Mouse (Mus musculus) G1E (cell line): Measurements from ENCODE around the gene Pgbd5. TPM values are rescaled to one million over a fixed set of nuclear protein-coding genes. Genes with fewer than 3 reads are reported as not detected.

ENCODE experiments used
- ATAC-seq: 2 replicates; pipeline ENCODE4 v1.8.0; 2016; ENCODE audit warnings: mild to moderate bottlenecking; ENCODE audit not compliant: insufficient number of reproducible peaks, poor library complexity, low FRiP score, severe bottlenecking; ENCODE audit errors: extremely low read depth
- DNase-seq: peaks from one replicate; pipeline ENCODE4 v3.0.0; 2012; ENCODE audit warnings: low spot score
- H3K27me3 ChIP-seq: 2 replicates; pipeline ENCODE4 v1.6.1; 2012; ENCODE audit warnings: mild to moderate bottlenecking, low read length, inconsistent platforms; ENCODE audit not compliant: insufficient read depth
- H3K36me3 ChIP-seq: replicated peaks from 2 replicates; pipeline ENCODE3; 2012; ENCODE audit warnings: mild to moderate bottlenecking, inconsistent platforms
- H3K4me1 ChIP-seq: 2 replicates; pipeline ENCODE4 v1.6.1; 2012; ENCODE audit warnings: low read depth, low read length, inconsistent platforms, mixed read lengths; ENCODE audit not compliant: insufficient read depth
- H3K4me3 ChIP-seq: 2 replicates; pipeline ENCODE4 v1.5.1; 2012; ENCODE audit warnings: low read depth, mild to moderate bottlenecking, inconsistent platforms, low read length, moderate library complexity, mixed read lengths
- H3K9me3 ChIP-seq: replicated peaks from 2 replicates; pipeline ENCODE4 v1.6.1; 2012; ENCODE audit warnings: inconsistent platforms
- CTCF ChIP-seq: IDR thresholded peaks from 2 replicates; pipeline ENCODE4 v1.5.1; 2012; ENCODE audit warnings: low read depth, low read length, inconsistent platforms, mixed read lengths
- GATA1 ChIP-seq: IDR thresholded peaks from 2 replicates; pipeline ENCODE4 v1.6.1; 2012; ENCODE audit warnings: borderline replicate concordance, low read length, inconsistent platforms, mixed read lengths
- GATA2 ChIP-seq: IDR thresholded peaks from 2 replicates; pipeline ENCODE4 v1.6.1; 2012; ENCODE audit warnings: low read depth, low read length, inconsistent platforms, borderline replicate concordance
- POLR2AphosphoS5 ChIP-seq: IDR thresholded peaks from 2 replicates; pipeline ENCODE4 v1.6.1; 2012; ENCODE audit warnings: low read depth, low read length, inconsistent platforms; ENCODE audit not compliant: insufficient replicate concordance
- TAL1 ChIP-seq: conservative IDR thresholded peaks from 2 replicates; pipeline ENCODE4 v1.6.1; 2012; ENCODE audit warnings: low read depth, low read length, inconsistent platforms, mixed read lengths
- polyA plus RNA-seq: library from polyadenylated mRNA; stranded (reverse); fragments of >175 nt; gene quantifications from 2 replicates; pipeline ENCODE4 v1.2.3, GENCODE M21; 2012
- total RNA-seq, 2 experiments: library from RNA; stranded (forward) in 1 of 2; stranded (reverse) in 1 of 2; fragments of 200-1000 nt in 1 of 2; fragments of >200 nt in 1 of 2; fragmentation: Nextera tagmentation in 1 of 2; gene quantifications; 2 replicates each; pipeline ENCODE4 v1.2.3; 2014 to 2017

Pgbd5 gene
- total and polyA plus RNA-seq, 3 experiments, result 0.22 TPM; not detected in 2

DNA sequence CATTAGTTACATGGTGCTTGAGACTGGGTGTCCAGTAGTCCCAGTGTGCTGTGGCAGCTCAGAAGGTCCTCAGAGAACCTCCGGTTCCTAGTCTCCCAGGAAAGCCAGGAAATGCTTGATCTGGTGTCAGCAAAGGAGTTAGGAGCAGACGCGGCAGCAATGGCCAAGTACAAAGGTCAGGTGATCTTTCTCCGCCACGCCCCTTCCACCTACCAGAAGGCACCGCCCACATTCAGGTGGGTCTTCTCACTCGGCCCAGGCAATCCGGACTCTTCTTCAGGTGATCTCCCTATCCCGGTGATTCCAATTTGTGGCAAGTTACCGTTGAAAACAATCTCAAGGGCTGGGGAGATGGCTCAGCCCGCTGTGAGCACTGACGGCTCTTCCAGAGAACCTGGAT, 20.2 kb upstream of the Pgbd5 start:
- Histone ChIP-seq H3K4me1 (no peaks in the 10 kb centered on the region), H3K27me3 (no peaks in the 10 kb centered on the region), H3K9me3 (peaks cover 24% of the 10 kb centered on the region), H3K4me3 (no peak overlapping the region), H3K36me3 (no peaks in the 10 kb centered on the region)
- TF ChIP-seq CTCF, result no peak
- DNase-seq, result no peak
- no peak for ATAC-seq

DNA sequence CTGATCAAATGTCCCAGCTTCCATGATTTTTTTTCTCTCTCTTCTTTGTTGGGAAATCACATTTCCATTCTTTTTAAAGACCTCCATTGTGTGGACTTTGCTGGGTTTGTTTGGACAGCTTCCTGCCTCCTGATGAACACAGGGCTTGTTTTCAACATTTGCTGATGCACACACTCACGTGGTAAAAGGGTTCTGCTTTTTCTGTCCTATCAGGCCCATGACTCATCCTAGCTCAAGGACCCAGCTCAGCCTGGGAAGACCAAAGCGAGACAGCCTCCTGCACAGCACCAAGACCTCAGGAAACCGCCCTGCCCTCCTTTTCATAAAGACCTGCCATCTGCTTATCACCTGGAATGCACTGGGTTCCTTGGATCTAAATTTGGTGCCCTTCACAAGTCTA, 15.9 kb upstream of the Pgbd5 start:
- Histone ChIP-seq H3K4me1 (no peaks in the 10 kb centered on the region), H3K36me3 (no peaks in the 10 kb centered on the region), H3K9me3 (peaks cover 28% of the 10 kb centered on the region), H3K27me3 (no peaks in the 10 kb centered on the region), H3K4me3 (no peak overlapping the region)
- no peak for ATAC-seq
- TF ChIP-seq POLR2AphosphoS5, result no peak
- no peak for TF ChIP-seq GATA1
- no peak for TF ChIP-seq CTCF
- DNase-seq, result no peak

DNA sequence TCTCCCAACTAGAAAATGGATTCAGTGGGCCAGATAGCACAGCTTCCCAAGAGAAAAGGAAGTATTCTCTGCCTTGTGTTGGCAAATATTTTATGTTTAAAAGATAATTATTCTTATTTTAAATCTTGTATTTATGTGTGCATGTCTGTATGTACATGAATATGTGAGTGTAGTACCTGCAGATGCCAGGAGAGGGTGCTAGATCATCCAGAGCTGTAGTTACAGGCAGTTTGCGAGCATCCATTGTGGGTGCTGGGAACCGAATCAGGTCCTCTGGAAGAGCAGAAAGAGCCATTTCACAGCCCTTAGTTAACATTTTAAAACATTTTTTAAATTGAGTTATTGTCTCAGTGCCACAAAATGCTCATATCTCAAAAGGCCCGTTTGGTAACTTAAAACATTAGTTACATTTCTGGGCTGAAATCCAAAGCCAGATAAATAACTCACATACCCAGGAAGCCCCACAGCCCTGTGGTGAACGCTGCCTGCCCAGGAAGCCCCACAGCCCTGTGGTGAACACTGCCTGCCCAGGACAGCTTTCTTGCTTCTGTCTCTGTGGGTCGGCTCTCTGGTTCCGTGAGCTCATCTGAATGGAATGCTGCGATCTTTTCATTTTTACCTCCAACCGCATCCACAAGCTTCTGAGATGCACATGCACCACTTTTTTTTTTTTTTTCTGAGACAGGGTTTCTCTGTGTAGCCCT, 10.9 kb upstream of the Pgbd5 start:
- H3K27me3 ChIP-seq, result no peaks in the 10 kb centered on the region
- DNase-seq (no peak), ATAC-seq (no peak)

GRCm38 (mm10) chr8:124448962-124449670, 9.7 kb upstream of the Pgbd5 start:
- Histone ChIP-seq H3K36me3 (no peaks in the 10 kb centered on the region), H3K9me3 (peaks cover 22% of the 10 kb centered on the region), H3K4me1 (no peaks in the 10 kb centered on the region), H3K4me3 (no peak overlapping the region), H3K27me3 (no peaks in the 10 kb centered on the region)
- TF ChIP-seq CTCF (no peak), TAL1 (no peak), GATA2 (no peak), POLR2AphosphoS5 (no peak), GATA1 (no peak)
- ATAC-seq (no peak), DNase-seq (no peak)

More for the DNA sequence above, 10.9 kb upstream of the Pgbd5 start:
- peaks cover 22% of the 10 kb centered on the region for H3K9me3 ChIP-seq
- no peak overlapping the region for H3K4me3 ChIP-seq
- no peaks in the 10 kb centered on the region for H3K36me3 ChIP-seq
- TF ChIP-seq POLR2AphosphoS5, result no peak
- TF ChIP-seq GATA2, result no peak
- no peak for TF ChIP-seq TAL1
- TF ChIP-seq GATA1, result no peak
- TF ChIP-seq CTCF, result no peak
- no peaks in the 10 kb centered on the region for H3K4me1 ChIP-seq

DNA sequence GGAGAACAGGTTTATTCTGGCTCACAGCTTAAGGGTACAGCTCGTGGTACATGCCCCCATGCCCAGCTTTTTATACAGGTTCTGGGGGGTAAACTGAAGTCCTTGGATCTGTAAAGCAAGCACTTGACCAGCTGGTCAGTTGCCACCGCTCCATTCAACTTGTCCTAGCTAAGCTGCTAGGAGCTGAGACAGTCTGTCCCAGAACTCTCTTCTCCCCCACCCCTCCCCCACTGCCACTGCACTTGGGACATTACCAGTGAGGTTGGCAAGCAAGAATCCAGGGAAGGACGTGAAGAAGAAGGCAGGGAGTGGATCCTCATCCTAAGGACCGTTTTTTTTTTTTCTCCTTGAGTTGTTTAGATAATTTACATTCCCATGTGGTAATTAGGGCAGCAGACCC, 2.7 kb downstream of the Pgbd5 start:
- Histone ChIP-seq H3K4me3 (no peak overlapping the region), H3K27me3 (peaks cover 4% of the 10 kb centered on the region; the same call in 1 of the 2 replicates), H3K9me3 (peaks cover 42% of the 10 kb centered on the region), H3K36me3 (no peaks in the 10 kb centered on the region), H3K4me1 (no peaks in the 10 kb centered on the region)
- no peak for TF ChIP-seq POLR2AphosphoS5
- no peak for TF ChIP-seq CTCF
- TF ChIP-seq GATA1, result no peak
- TF ChIP-seq TAL1, result no peak
- TF ChIP-seq GATA2, result no peak
- DNase-seq, result no peak
- ATAC-seq, result no peak

- Histone ChIP-seq H3K36me3 (no peaks in the 10 kb centered on the region), H3K4me3 (no peak overlapping the region), H3K9me3 (peaks cover 39% of the 10 kb centered on the region), H3K4me1 (no peaks in the 10 kb centered on the region), H3K27me3 (peaks cover 4% of the 10 kb centered on the region; the same call in 1 of the 2 replicates)
- ATAC-seq, result no peak
- DNase-seq, result no peak
- TF ChIP-seq CTCF, result no peak
- no peak for TF ChIP-seq GATA2
- TF ChIP-seq POLR2AphosphoS5, result no peak
- TF ChIP-seq GATA1, result no peak
- TF ChIP-seq TAL1, result no peak
Observed at GRCm38 (mm10) chr8:124435707-124436243, 3.7 kb downstream of the Pgbd5 start.
